Mouse (Mus musculus) left cerebral cortex, adult 18-20 months (tissue): ENCODE measurements around the gene Ccnk. TPM values are rescaled to one million over a fixed set of nuclear protein-coding genes. Genes with fewer than 3 reads are reported as not detected.

ENCODE experiments used
- DNase-seq, 2 experiments: peaks; one replicate each; pipeline ENCODE4 v3.0.0; 2021 to 2022; ENCODE audit warnings: low spot score in 2 of 2, mixed read lengths in 1 of 2
- total RNA-seq, 2 experiments: library from RNA; stranded (reverse); gene quantifications; 2 replicates each; pipeline ENCODE4 v1.2.3; 2021

Ccnk gene
- total RNA-seq, 2 experiments from 2014 or later, result 30.3 to 34.3 TPM

- no peak for DNase-seq
Observed at GRCm38 (mm10) chr12:108181716-108182115, 2.3 kb downstream of the Ccnk start.

DNA sequence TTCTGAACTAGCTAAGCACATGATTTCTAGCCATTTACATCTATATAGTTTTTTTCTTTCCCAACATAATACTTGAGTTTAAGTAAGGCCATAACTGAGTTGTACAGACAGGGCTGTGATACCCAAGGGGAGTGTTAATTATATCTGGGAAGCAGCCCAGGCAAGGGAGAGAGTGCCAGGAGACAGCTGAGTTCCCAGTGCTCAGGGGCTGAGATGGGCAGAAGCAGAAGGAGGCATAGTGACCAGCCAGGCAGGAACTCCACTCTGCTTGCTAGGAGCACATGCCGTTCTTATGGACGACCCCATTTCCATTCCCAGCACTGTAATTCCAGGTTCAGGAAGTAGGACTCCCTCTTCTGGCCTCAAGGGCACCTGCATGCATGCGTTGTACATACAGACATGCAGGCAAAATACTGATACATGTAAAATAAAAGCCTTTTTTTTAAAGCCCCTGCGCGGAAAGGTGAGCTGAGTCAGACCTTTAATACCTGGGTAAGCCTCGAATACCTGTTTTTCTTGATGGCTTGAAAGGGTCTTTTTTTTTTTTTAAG is 8.2 kb downstream of the Ccnk start:
- DNase-seq, result no peak

GRCm38 (mm10) chr12:108193878-108194277 is 14.5 kb downstream of the Ccnk start:
- DNase-seq, result peak in 1 of 2 experiments; percentile 4

GRCm38 (mm10) chr12:108195761-108196160 is 16.4 kb downstream of the Ccnk start:
- DNase-seq, result no peak

DNA sequence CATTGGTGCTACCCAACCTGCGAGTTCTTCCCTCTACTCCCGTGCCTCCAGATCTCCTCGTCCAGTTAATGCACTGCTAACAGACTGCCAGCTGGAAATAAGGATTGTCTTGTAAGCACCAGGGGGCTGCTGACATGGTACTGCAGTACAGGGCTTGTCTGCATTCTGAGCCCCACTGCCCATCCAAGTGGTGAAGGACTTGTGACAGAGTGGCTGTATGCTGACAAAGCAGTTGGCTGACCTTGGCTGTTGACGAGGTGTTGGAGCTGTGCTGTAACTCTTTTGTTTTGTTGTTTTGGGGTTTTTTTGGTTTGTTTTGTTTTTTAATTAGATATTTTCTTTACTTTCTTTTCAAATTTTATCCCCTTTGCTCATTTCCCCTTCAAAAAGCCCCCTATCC is 19.1 kb downstream of the Ccnk start:
- no peak for DNase-seq

DNA sequence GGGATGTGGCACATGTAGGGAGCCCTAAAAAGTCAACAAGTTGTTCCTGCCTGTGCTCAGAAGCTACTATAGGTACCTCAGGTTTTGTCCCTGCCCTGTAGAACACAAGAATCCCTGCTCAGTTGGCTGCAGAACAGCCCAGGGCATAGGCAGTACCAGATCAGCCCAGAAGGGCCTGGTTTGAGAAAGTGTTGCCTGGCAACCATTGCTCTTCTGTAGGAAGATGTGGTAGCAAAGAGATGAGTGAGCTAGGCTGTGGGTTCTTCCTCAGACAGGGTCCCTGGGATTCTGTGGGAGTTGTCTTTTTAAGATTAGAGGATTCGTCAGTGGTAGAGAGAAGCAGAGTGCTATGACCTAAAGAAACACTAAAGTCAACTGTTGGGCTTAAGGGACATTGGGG is 20.7 kb downstream of the Ccnk start:
- no peak for DNase-seq

GRCm38 (mm10) chr12:108203895-108204294 is 24.5 kb downstream of the Ccnk start:
- DNase-seq, result no peak

DNA sequence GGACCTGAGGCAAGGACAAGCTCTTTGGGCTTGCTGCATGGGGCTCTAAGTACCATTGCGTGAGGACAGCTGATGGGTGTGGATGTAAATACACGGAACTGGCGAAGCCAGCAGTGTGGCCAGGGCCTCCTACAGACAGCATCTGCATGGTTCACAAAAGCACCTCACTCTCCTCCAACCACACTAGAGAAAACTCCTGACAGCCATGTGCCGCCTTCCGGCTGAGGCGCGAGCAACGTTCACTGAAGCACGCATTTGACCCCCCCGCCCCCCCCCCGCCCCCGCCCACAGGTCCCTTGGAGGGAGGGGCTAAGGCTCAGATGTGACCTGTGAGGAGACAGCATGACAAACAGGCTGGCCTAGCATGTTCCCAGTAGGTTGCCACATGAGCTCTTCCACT is 25.6 kb downstream of the Ccnk start:
- no peak for DNase-seq

- DNase-seq, result peak; percentile 81 to 86
Observed at GRCm38 (mm10) chr12:108206641-108207040, 27.3 kb downstream of the Ccnk start.

DNA sequence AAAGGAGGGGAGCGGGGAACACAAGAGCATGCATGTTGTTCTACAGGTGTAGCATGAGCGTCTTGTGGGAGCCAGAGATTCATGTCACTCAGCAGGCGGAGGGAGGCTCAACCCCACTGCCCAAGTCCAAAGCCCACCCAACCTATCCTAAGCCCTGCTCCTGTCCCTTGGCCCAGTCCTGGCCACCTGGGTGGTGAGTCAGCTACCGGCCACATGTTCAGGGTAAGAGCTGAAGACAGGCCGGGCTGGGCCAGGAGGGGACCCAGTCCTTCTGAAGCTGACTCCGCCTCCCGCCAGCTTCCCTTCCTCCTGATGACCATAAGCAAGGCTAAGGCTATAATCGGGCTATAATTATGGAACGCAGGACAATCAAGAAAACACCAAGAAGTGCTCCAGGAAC is 28.8 kb downstream of the Ccnk start:
- DNase-seq, result no peak

- peak; percentile 75 to 76 for DNase-seq
Observed at GRCm38 (mm10) chr12:108208726-108209438, 29.5 kb downstream of the Ccnk start.

DNA sequence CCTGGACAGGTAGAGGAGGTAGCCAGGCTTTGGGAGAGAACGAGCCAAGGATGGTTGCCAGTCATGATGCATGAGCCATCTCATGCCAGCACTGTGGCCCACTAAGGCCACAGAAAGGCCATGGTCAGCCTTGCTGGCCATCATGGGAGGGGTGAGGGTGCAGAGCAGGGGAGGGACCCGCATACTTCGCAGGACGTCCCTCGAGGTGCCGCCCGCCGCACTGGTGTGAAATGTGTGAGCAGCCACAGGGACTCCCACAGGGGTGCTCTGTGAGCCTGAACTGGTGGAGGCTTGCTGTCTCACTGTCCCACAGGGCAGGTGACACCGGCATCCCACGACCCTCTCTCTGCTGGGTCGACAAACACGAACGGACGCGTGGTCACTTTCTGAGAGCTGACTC is 31.2 kb downstream of the Ccnk start:
- no peak for DNase-seq

- DNase-seq, result no peak
Observed at GRCm38 (mm10) chr12:108212071-108212470, 32.7 kb downstream of the Ccnk start.

- no peak for DNase-seq
Observed at GRCm38 (mm10) chr12:108212476-108212875, 33.1 kb downstream of the Ccnk start.

DNA sequence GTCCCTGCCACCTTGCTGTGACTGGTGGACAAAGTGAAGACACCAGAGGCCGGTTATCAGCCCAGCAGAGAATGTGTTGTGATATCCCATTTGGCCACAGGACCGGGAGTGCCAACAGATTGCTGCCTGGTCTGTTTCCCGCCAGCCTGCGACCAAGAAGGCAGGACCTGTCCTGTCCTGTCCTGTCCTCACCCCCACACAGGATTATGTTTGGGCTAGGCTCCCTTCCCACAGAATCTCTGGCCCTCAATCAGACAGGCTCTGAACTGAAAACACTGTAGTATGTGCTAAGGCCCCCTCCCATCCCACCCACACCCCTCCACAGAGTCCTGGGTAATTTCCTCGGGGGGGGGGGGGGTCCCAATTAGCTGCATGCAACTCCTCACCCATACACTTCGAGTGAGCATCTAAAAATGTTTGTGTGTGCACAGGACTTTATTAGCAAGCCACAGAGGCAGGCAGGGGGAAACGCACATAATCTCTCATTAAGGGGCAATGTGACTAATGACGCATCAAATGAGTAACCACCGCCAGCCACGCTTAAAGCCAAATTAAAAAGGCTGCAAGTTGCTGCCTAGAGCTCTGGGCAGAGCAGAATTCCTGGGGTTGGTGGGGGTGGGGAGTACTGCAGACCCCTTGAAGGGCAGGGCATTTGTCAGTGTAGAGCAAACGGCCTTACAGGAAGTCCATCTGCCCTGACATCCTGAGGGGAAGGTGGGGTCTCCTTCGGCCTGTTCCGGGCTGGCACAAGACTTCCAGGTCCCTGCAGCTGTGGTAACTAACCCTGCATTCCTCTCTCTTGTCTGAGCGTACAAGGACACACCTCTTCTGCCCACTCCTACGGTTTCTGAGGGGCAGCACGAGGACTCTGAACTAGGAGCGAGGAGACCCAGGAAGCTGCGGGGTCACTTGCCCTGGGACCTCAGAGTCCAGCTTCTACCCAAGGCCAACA is 34.0 kb downstream of the Ccnk start:
- no peak for DNase-seq

DNA sequence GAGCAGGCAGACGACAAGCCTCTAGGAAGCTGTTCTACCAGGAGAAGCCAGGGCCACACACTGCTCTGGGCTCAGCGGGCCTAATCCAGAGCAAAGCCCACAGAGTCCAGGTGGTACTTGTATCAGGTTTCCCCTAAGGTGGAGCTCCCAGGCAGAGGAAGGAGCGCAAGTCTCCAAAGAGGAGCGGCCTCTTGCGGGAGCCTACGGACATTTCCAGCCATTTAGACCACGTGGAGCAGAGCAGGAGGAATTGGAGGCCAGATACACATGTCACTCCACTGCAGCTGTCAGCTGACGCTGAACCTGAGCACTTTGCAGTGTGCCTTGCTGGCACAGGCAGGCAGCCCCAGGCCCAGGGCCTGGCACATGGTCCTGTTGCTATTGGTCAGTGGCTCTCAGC is 35.7 kb downstream of the Ccnk start:
- no peak for DNase-seq

DNA sequence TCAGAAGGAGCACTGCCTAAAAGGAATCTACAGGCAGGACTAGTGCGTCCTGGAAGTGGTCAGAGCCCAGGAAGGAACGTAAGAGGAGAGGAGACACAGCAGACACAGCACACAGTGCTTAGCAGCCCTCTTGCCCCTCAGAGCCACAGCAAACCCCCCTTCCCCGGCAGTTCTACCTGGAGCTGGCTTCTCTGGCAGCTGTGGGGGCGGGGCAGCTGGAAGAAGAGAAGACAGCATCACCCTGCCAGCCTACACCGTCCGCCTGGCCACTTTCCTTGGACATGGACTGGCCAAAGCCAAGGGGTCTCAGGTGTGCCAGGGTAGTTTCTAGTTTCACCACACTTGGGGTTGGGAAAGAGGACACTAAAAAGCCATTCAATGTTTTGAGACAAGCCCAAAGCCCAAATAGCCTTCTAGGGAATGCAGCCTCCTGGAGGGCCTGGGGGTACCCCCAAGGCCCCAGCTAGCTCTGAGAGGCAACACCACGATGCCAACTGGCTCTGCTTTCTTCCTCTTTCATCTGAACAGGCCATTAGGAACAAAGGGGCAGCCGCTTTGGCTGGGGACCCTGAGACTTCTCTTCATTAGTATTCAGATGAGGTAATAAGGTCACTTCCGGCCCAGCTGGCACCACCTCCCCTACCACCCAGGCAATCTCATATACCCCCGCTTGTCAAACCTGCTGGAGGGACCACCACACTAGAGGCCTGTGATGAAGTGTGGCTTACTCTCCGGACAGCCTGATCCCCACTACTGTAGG is 37.4 kb downstream of the Ccnk start:
- no peak for DNase-seq

DNA sequence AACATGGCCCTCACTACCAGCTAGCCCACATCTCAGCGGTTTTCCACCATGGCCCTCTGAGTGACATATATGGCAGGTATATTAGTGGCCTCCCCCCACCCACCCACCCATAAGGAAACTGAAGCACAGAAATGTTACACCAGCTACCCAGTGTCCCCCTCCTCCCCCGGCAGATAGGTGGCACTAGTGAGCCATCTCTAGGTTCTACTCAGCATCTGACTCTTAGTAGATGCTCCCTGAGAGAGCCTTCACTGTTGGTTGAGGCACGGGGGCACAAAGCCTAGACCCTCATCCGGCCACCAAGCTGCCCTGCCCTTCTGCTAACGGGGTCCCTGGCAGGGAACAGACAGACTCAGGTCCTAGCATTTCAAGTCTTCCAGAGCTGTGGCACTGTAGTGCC is 38.2 kb downstream of the Ccnk start:
- DNase-seq, result peak; percentile 54 to 65

DNA sequence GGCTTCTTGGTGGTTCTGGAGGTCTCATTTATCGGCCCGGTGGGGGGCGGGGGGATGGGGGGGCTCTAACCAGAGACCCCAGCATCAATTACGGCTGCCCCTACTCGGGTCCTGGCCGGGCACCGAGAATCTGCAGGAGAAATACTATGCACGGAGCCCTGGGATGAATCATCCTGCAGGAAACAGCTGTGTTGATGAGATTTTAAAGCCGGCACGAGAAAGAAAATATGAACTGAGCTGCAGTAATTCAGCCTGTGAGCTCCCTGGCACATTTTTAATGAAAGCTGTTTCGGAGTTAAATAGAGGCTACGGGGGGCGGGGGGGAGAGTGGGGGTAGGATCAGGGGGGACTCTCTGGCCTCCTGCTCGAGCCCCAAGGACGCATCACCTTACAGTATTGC is 39.8 kb downstream of the Ccnk start:
- DNase-seq, result no peak

DNA sequence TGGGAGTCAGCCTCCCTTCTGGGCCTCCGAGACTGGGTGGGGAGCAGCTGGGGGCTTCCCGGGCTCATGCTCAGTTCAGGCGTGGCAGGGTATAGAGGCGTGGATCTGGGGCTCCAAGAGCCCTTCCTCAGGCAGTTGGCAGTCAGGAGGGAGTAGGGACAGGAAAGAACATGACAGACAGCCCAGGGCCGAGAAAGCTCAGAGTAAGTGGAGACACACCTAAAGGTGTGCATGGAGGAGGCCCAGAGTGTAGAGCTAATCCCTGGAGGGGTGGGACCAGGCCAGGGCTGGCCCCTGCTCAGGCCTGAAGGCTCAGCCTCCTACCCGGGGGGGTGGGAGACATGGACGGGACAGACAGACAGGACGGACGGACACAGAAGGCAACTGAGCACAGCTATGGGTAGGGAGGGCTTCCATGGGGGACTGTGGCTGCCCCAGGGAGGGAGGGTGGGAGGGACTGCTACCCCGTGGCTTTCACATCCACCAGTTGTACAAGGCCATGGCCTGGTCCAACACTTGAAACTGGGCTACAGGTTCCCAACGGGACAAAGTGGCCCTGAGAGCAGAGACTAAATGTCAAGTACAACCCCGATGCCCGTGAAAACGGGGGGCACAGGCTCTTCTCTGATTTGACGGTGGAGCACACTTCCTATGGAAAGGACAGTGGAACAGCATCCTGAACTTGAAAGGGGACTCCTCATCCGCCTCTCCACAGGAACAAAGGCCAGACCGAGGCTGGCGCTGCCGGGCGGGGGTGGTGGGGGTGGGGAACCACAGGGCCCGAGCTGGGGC is 40.6 kb downstream of the Ccnk start:
- no peak for DNase-seq

DNA sequence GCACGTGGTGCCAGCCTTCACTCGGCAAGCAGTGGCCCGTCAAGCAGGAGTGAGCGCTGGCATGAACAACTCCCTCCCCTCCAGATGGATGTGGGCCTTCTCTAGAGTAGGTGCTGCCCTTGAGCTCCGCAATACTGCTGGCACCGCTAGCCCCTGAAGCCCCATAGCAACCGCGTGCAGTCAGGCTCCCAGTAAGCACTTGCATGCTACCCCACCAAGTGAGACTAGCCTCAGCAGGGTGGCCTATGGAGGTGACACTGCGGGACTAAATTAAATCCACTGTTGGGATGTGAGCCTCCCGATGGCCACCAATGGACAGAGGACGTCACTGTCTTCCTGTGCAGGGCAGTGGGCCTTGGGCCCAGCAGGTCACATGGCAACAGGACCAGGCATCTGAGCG is 41.2 kb downstream of the Ccnk start:
- no peak for DNase-seq
